Mouse (Mus musculus): ENCODE measurements around the gene Fut1.

Gene Fut1

DNA sequence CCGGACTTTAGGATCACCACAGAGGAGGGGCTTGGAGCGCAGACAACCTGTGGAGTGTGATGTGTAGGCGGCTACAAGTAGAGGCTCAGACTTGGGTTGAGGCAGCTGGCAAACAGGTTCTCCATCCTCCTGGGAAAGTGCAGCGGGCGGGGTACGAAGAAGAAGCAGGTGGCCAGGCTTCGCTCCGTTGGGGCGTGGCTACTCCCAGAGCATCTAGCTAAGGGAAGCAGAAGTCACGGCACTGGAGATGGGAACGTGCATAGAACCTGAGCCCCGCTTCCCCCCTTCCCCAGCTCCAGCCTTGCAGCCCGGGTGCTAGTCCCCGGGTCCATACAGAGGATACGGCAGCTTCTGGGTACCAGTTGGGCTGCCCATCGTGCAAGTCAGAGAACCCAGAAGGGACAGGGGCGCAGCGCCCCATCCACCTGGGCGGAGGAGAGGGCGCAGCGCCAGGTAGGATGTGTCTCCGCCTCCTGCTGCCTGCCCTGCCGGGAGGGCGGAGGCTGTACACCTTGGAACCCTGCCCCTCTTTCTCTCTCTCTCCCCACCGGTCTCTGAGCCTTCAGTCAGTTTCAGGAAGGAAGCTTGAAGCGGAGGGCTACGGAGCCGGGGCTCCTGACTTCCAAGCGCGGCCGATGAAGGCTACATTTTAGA is at the start of gene Fut1:
Gene Fut1, plus strand, starts transcription at position 248 of the 654 bp plus-strand sequence.
- DNase-seq, result peak; percentile 90

DNA sequence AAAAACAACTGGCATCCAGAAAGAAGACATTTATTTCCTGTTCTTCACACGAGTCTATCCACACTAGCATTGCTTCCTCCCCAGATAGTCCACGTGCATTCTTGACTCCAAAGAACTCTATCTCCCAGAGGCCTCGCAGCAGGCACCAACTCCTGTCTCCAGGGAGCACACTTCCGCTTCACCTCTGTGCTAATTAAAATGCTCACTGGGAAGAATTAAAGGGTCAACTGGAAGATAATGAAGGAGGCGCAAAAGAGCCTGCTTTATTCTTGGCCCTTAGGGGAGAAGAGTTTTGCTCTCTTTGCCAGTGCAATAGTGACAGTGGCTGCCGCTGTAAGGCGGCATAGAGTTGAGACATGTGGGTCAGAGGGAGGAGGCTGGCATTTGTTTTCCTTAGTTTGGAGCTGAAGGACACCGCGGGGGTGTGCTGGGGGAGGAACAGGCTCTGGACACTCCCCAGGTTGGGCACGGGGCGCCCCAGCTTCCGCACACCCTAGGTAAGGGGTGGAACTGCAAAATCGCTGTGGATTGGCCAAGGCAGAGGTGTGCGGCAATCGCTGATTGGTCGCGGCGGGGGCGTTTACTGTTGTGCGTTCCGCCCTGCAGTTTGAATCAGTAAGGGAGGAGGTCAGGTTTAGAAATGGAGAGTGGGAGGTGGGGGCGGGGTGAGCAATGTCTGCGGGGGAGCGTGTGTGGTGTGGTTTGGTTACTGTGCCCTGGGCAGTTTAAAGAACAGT is 49.1 kb upstream of the Fut1 start:
- peak; percentile 100 for DNase-seq

DNA sequence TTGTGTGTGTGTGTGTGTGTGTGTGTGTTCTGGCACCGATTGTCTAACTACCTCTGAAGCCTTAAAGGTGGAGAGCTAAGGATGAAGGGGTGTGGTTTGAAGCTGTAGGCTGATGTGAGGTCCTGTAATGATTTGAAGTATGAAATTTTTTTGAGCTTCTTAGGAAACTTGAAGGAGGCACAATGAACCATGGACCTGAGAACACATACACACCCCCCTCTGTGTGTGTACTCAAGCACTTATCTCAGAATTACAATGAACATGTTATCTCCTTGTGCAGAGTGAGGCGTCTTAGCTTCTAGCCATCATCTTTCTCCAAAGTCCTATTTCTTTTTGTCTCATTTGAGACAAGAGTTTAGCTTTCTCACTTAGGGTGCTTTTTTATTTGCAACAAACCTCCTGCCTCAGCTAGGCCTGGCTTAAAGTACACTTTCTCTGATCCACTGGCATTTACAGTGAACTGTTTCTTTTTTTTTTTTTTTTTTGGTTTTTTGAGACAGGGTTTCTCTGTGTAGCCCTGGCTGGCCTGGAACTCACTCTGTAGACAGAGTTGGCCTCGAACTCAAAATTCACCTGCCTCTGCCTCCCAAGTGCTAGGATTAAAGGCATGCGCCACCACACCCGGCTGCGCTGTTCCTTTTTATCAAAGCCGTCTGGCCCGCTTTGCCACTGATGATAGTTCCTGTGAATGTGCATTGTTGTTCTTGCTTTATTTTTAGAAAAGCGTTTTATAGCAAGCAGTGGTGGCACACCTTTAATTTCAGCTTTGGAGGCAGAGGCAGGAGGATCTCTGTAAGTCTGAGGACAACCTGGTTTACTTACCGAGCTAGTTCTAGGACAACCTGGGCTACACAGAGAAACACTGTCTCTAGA is 48.3 kb upstream of the Fut1 start:
- no peak for DNase-seq

DNA sequence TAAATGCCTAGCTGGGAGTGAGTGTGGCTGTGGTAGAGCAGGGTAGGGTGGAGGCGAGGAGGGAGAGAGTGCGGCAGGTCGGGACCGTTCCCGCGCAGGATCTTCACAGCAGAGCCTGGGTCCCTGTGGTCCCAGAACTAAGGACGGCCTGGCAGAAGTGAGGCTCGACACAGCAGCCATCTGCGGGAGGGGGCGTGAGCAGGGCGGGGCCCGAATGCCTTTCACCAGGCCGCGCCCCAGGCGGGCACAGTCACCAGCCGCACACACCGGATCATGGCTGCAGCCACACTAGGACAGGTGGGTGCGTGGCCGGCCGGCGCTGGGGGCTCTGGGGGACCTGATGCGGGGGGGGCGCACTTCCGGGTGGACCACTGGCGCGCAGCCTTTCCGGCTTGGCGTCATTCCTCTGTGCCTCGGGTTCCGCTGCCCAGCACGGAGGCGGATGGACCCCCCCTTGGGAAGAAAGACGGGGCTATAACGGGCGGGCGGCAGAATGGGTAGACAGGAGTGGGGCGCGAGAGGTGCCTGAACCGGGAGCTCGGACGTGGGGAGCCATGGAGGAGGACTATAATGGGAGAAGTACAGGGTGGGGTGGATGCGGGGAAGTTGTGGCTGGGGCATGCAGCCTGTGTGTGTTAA is 46.9 kb upstream of the Fut1 start, which contains the start of gene Bcat2:
Gene Bcat2, plus strand, starts transcription at position 51 of the 639 bp plus-strand sequence.
- peak; percentile 98 for DNase-seq

DNA sequence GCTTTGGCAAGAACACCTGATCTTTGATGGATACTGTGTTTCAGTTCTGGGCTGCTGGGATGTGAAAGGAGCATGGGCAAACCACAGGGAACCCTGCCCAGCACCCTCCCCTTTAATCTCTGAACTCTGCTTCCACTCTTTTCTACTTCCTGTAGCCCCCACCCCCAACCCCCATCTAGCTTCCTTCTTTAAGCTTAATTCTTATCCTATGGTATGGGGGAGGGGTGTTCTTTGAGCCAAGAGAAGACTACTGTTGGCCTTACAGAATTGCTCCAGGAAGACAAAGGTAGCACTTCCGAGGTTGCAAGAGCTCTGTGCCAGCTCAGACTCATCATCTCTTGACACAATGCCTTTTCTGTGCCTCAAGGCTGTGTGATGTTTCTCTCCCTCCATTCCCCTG is 45.1 kb upstream of the Fut1 start:
- DNase-seq, result no peak

DNA sequence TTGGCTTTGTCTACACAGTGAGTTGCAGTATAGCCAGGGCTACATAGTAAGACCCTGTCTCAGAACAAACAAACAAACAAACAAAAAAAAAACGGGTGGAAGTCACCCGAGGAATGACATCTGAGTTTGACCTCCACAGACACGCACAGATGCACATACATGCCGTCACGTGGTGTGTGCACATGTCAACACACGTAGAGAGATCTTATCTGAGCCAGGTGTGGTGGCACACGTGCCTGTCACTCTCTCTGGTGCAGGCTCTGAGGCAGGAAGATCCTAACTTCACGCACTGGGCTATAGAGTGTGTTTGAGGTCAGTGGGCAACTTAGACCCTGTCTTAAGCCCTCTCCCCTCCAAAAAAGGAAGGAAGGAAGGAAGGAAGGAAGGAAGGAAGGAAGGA is 43.1 kb upstream of the Fut1 start:
- no peak for DNase-seq

DNA sequence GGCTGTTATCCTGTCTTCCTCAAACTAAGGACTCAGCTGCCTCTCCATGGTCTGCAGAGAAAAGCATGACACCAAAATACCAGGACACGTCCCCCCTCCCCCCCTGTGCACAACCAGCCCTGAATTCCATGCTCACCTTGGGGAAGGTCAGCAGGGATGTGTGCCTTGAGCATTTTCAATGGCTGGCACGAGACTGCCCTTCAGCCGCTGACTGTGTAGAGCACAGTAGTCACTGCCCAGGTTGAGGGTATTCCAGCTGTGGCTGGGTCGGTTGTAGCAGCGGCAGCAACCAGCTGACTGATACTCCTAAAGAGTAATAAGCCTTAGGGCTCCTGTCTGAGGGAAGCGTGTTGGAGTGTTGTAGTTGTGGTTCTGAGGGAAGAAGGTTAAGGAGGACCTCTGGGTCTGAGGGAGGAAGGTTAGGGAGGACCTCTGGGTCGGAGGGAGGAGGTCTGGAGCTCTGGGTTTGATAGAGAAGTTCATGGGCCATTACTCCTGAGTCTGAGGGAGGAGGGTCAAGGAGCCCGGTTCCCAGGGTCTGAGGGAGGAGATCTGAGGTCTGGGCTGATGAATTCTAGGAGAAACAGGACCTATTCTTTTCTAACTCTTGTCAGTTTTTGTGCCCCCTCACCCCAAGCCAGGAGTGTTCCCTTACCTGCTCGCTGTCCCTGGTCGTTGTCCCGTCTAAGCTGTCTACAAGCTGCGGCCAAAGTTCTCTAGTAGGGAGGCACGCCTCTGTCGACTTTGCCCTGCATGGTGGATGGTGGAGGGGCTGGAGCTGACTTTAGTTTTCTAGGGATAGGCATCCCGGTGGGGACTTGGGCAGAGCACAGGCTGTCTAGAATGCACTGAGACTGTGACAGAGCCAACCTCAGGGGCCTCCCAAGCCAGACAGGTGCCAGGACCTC is 42.4 kb upstream of the Fut1 start:
- peak; percentile 88 for DNase-seq

DNA sequence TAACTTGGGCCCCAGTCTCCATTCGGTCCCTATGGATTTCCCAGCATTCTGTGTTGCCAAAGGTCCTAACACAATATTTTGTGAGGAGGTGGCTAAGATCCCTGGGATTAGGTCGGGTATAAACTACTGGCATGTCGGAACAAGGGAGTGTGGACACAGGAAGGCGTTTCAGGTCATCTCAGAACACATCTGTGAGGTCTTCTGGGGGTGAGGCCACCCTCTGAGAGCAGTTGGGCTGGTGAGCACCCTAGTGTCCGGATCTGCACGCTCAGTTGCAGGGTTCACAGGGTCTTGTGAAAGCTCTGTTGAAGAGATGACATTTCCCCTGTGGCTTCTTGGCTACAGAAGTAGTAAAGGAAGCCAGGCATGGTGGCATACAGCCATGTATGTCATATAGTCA is 31.2 kb upstream of the Fut1 start:
- no peak for DNase-seq

DNA sequence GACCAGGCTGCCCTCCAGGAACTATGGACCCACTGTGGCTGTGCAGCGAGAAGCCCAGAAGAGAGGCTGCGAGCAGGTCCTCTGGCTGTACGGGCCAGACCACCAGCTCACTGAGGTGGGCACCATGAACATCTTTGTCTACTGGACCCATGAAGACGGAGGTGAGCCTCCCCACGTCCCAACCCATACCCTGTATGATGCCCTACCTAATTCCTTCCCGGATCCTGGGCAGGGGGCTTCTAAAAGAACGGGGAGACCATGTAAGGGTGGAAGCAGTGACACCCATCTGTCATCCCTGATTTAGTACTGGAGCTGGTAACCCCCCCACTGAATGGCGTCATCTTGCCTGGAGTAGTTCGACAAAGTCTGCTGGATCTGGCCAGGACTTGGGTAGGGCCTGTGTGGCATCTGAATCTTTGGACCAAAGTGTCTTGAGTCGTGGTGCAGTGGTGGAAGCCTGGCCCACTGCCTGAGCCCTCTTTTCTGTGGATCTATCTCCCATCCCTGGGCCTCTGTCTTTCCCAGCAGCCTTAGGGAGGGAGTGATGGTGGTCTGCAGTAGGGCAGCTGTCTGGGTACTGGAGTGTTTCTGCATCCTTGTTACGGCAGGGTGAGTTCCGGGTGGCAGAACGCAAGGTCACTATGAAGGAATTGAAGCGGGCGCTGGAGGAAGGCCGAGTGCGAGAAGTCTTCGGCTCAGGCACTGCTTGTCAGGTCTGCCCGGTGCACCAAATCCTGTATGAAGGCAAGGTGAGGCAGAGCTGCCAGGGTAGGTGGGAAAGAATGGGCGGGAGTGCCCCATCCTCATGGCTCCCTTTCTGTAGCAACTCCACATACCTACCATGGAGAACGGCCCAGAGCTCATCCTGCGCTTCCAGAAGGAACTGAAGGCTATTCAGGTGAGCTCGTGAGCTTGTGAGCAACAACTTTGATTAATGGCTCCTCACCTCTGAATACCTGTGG is 29.2 kb upstream of the Fut1 start:
- peak; percentile 91 for DNase-seq

DNA sequence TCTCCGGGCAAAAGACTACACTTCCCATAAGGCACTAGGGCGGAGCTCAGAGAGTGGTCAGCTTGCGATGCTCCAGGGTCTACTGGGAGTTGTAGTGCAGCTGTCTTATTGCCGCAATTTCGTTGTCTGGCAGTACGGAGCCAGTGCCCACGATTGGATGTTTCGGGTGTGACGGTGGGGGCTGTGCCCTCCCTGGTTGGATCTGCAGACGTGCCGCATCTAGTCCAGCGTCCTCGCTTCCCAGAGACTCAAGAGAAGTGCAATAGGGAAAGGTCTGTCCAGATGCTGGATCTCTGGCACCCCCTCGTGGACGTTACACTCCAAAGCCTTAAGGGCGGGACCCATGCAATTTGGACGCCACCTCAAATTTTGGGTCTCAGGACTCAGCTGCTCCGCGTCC is 27.9 kb upstream of the Fut1 start:
- peak; percentile 100 for DNase-seq

DNA sequence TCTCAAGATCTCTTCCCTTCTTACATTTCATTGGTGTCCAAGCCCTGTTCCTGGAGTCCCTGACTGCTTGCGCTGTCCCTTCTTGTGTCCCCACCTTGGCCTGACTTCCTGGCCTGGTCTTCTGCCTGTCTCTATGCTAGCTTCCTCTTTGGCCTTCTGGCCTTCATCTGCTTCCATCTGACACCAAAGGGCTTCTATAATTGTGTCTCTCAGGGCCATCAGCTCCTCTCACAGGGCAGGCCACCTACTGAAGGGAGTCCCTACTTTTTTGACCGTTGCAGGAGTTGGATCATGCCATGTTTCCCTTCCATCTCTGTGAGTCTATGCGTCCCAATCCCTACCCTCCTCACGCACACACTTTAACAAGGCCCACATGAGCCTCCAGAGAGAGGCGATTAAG is 27.2 kb upstream of the Fut1 start:
- DNase-seq, result peak; percentile 92

DNA sequence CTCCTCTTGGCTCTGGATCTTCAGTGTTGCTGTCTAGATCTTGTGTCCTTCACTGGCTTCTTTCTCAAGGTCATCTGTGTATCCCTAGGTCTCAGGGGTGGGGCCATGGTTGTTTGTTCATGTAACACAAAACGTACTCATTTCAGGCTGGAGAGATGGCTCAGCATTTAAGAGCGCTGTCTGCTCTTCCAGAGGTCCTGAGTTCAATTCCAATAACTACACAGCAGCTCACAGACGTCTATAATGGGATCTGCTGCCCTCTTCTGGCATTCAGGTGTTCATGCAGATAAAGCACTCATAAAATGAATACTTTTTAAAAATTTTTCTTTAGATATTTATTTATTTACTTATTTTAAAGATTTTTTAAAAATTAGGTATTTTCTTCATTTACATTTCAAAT is 26.2 kb upstream of the Fut1 start:
- DNase-seq, result peak; percentile 86

DNA sequence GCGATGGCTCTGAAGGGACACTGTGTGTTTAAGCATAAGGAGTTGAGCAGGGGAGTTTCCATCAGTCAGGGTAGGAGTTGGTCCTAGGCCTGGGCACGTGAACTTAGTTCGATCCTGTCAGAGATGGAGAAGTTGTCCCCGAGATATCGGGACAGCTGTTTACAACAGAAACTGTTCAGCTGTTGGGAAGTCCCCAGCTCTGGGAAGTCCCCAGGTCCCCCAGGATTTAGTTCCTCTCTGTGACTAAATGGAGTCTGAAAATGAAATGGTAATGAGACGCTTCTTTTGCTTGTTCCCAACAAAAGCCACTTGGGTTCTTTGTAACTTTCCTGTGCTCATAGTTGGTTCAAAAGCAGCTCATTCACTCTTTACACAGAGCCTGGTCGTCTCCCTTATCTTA is 25.2 kb upstream of the Fut1 start:
- DNase-seq, result peak; percentile 94

DNA sequence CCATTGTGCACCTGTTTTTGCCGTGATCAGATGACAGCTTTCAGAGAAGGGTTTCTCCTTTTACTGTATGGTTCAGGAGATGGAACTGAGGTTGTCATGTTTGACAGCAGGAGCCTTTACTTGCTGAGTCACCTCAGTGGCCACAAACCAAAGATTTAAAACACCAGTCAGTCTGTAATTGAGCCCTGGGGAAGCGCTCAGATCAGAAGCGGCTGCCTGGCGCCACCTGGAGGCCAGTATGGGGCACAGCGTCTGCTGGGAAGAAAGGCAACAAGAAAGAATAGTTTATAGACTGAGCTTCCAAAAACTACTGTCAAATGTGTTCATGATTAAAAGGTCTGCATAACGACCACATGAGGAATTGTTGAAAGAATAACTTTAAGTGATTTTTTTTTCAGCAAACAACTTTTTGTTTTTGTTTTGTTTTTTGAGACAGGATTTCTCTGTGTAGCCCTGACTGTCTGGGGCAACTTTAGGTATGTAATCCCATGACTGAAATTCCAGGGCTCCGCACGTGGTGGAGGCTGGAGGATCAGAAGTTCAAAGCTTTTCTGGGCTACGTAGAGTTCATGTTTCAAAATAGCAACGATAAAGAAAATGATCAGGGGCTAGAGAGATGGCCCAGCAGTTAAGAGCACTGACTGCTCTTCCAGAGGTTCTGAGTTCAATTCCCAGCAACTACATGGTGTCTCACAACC is 23.8 kb upstream of the Fut1 start:
- peak; percentile 93 for DNase-seq

DNA sequence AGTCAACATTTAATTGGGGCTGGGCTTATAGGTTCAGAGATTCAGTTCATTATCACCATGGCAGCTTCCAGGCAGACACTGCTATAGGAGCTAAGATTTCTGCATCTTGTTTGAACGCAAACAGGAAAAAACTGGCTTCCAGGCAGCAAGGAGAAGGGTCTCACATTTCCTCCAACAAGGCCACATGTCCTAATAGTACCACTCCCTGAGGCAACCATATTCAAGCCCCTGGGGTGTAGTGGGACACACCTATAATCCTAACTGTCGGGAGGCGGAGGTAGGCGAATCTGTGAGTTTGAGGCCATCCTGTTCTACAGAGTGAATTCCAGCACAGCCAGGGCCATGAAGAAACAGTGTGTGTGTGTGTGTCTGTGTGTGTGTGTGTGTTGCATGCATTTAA is 21.9 kb upstream of the Fut1 start:
- no peak for DNase-seq

DNA sequence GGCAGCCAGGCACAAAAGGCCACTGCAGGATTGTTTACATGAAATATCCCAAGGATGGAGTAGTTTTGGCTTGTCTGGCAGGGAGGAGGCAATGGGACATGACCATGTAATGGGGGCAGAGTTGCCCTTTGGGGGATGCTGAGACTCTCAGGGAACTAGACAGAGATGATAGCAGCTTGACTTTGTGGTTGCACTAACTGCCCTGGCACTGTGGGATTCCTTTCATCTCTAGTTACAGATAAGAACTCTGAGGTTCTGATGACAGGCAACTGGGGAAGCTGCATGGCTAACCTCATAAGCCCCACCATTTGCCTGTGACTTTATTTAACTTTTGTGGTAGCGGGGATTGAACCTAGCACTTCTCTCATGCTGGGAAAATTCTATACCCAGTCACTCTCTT is 21.0 kb upstream of the Fut1 start:
- DNase-seq, result peak; percentile 87

DNA sequence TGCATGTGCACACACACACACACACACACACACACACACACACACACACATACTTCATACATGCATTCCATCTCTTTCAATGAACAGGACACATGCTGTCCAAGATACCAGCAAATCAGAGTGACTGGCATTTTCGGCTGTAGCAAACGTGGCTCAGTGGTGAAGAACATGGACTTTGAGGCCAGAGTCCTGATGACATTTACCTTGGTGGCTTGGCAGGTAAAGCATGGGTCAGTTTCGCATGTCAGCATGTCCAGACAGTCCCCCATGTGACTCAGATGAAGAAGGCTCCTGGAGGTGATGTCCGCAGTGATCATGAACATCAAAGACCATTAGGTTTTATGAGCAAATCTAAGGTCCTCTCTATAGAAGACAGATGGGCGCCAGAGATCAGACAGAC is 20.1 kb upstream of the Fut1 start:
- no peak for DNase-seq

DNA sequence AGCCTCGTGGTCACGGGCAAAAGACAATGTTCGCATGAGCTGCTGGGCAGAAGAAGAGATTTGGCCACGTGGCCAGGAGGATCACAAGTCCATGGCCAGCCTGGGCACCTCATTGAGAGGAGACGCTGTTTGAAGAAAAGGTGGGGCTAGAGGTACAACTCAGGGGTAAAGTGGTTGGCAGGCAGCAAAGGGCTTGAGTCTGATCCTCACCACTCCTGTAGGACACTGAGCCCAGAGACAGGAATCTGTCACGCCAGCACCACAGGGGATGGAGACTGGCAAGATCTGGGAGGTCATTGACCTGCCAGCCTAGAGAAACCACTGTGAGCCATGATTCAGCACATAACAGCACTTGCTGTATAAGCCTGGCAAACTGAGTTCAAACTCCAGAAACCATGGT is 19.6 kb upstream of the Fut1 start:
- DNase-seq, result no peak

DNA sequence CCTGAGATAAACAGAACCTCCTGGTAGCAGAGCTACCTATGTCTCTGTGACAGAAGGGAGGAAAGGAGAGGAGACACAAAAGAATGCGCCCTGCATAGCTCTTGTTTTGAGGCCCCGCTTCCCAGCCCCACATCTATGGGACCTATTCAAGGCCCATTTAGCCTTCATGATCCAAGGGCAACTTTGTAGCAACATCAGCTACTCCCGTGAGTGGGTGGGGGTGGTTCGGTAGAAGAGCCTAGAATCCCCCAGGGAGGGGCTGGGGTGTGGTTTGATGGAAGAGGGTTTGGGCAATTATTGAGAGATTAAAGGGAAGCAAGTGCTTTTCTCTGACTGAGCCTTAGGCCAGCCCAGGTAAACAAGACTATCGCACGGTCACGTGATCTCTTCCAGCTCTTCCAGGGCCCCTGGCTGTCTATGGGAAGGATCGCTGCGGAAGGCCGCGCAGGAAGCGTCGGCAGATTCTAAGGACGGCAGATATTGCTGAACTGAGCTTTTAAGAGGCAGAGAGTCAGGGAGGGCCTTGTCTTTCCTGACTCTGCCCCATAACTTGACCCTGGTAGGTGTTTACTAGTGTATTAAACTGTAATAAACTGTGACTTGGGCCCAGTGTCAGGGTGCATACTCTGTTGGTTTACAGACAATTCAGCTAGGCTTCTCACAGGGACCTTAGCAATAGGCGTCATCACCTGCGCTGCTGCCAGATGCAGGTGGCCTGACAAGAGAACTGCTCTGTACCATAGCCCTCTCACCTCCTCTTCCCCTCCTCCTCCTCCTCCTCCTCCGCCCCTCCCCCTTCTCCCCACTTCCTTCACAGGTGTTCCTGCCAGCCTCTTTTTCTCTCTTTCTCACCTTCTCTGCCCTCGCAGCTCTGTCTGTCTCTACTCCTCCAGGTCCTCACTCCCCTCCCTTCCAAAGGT is 17.9 kb upstream of the Fut1 start:
- peak; percentile 86 for DNase-seq
